Mouse (Mus musculus) adrenal gland, adult 2 months (tissue): Measurements from ENCODE around the gene Foxb2. TPM values are rescaled to one million over a fixed set of nuclear protein-coding genes. Genes with fewer than 3 reads are reported as not detected.
"Not testable (repeated sequence)": the region's sequence is repeated elsewhere in the genome, so short reads cannot be mapped to it uniquely, and the experiment has no call there.

Experiments
- DNase-seq: peaks from one replicate; pipeline ENCODE4 v3.0.0; 2021
- long read RNA-seq: library from polyadenylated mRNA; stranded (forward); transcript quantifications from one replicate; pipeline ENCODE4 v2.0.0, GENCODE M21; 2021
- polyA plus RNA-seq: library from polyadenylated mRNA; depleted of rRNA; stranded (reverse); fragments of >200 nt; gene quantifications from 2 replicates; pipeline ENCODE4 v1.2.3, GENCODE M21; 2012; rRNA removed
- total RNA-seq, 2 experiments: library from RNA; stranded (reverse); gene quantifications; 2 replicates each; pipeline ENCODE4 v1.2.3; 2021

Foxb2 gene
- total RNA-seq (not detected), polyA plus RNA-seq (not detected in 2 replicates)
- long read RNA-seq, result 0 reads

DNA sequence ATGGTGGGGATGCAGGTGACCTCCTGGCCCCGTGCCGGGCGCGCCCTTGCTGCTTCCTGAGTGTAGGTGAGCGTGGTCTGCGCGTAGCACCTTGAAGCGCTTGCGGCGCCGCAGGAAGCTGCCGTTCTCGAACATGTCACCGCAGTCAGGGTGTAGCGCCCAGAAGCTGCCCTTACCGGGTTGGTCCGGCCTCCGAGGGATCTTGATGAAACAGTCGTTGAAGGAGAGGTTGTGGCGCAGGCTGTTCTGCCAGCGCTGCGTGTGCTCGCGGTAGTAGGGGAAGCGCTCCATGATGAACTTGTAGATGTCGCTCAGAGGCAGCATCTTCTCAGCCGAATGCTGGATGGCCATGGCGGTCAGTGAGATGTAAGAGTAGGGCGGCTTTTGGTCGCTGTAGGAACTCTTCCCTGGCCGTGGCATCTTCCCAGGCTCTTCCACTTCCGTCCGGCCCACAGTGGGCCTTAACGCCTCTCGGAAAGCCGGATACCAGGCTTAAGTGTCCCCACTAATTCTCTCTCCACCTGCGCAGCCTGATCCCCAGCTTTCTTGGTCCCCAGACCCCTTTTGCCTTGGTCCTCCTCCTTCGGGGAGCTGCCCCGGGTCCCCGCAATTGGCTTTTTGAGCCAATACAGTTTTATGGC lies at the start of gene Foxb2:
Gene Foxb2 (minus strand): TSS at position 585 of the 641 bp plus-strand sequence.
- DNase-seq, result no peak

DNA sequence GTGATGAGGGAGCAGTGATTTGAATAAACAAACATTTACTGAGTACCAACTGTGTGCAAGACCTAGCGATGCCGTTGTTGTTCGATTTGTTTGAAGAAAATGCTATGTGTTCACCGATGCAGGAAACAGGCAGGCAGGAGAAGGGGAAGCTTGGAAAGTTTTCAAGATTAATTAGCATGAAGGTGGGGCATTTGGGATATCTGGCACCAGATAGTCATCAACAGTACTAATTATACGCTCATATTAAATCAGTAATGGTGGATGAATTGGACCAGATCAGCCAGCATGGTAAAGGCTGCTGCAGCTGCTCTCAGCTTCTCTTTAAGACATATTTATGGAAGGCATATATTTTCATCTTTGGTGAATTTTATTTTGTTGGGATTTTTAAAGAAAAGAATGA lies 37.9 kb upstream of the Foxb2 start:
- no peak for DNase-seq

DNA sequence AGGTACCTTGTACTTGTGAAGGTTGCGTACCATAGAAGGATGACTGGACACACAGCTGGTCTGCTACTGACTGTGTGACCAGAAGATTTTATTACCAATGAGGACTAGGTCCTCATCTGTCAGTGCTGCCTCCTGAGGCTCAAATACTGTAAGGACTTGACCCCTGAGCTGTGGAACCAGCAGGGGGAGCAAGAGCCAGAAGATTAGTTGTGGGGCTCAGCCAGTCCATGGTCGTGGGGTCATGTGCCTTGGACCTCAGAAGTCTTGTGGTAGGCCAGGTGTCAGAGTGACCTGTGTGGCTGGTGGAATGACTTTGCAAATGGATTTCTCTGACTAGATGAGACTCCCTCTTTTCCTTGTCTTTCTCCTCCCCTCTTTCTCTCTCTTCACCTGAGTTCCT lies 29.5 kb upstream of the Foxb2 start:
- peak; percentile 60 for DNase-seq

DNA sequence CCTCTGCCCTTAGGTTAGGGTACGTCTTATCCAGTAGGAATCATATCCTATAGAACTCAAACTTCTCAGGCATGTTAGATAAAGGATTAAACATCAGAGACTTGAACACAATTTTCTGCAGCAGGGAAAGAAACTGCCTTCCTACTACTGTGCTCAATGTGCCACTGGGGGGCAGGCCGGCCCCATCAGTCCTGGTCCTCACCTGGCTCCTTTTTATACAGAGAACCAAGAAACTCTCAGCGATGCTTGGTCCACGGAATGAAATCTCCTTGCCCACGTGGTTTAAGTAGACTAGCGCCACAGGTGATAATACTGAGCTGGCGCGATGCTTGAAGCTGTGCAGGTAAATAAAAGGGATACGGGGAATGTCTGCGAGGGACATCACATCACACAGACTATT lies 26.1 kb upstream of the Foxb2 start:
- no peak for DNase-seq

DNA sequence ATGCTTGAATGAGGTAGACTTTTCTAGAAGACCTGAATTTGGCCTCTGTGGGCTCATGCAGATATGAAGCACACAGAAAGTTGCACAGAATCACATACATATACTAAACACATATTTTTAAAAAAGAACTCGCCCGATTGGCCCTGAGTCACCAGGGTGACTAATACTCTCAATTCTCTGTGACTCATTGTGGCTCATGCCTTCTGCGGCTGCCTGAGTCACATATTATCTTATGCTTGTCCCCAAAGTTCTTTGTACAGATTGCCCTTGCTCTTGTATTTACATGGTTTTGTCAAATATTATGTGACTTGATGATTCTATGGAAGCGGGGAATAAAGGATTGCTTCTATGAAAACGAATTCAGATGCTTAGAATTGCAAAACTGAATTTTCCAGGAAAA lies 25.0 kb upstream of the Foxb2 start:
- peak; percentile 75 for DNase-seq

DNA sequence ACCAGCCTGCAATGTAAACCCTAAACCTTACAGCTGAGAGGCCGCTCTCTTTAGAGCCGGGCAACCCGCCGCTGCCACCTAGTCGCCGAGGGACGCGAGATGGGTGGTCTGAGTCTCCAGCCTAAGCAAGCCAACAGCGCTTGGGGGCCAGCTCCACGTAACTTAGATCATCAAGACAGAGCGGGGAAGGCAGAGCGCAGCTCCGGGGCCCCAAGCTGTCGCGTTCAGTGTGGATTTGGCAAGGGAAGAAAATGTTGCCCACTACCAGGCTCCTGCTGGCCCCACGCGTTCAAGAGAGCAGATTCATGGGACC lies 2.8 kb upstream of the Foxb2 start:
- no peak for DNase-seq

DNA sequence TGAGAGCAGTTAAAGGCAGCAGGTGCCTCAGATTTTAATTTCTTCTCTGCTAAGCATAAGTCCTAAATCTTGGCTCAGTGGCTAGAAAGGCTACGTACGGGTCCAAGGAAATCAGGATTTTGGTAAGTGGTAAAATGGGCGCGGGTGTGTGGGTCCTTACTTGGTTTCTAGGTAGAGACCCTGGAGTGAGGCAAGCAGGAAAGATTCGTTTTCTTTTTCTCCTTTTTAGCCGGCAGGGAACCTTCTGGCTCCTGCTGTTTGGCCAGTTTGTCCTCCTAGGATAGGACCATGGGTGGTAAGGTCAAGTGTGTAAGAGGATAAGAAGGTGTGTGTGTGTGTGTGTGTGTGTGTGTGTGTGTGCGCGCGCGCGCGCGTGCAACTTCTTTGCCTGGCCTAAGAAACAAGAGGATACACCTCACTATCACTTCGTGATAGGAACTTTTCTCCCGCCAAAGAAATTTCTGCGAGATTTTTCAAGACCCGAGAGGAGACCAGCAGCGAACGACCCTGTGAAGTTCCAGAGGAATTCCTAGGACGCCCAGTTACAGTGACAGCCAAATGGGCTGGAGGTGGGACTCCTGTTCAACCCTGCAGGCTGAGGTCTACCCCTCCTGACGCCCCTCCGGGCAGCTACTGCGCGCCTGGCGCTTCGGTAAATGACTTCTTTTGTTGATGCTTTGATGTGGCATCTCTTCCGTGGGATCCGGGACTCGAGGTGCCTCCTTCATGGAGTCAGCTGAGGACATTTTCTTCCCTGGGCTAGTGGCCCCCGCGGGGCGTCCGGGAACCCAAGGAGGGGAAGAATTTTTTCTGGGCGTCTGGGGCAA lies 2.2 kb upstream of the Foxb2 start:
- no peak for DNase-seq

DNA sequence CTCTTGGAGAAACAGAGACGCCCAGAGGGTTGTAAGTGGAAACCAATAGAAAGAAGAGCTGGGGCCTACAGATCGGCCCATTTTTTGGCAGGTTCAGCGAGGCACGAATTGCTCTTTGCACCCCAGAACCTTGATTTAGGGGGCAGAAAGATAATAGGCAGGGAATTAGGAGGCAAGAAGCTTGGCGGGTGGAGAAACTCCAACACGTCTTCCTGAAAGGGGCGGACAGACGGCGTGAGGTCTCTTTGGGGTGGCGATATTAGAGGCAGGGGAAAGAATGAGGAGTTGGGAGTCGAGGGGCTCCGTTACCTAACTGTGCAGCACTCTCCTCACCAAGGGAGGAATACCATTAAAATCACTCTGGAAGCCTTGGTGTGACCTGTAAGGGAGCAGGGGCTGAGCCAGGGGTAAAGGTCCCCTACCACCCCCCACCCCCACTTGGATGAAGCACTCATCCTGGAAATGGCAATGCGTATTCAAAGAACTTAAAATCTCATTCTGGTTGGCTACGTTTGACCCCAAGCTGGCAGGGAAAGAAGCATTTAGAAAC lies 1.5 kb upstream of the Foxb2 start:
- DNase-seq, result no peak

DNA sequence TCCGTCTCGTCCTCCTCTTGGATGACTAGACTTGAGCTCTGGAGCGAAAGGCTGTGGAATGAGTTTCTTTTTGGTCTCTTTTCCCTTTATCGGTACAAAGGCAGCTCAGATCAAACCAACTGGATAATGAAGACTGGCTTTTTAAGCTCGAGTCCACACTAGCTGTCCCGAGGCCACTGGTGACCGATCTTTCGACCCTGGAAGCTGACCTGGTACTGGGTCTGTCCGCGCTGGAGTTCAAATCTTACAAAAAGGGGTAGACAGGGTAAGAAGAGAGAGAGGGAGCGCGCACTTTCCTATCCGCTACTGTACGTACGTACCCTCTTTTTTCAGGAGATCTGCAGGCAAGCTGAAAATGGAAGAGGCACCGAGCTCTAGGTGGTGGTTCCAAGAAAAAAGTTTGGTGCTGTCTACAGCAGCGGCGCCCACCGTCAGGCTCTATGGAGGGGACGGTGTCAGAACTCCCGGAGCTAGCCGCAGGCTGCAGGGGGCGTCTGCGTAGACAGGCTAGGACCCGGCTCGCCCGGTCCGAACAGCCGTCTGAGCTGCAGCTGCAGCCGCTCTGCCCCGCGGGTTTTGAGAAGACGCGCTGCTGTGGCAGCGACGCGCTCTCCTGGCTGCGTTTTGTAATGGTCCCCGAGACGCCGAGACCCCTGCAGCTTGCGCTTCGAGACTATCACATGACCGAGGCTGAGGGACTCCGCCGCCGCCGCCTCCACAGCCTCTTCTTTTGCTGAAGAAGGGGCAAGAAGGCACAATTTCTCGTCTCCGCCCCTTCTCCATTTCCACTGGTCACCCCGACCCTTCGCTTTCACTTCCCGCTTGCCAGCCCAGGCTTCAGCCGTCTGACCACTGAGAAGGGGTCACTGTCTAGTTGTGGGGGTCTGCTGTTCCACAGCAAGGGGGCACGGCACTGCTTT lies 597 bp upstream of the Foxb2 start:
- DNase-seq, result no peak

DNA sequence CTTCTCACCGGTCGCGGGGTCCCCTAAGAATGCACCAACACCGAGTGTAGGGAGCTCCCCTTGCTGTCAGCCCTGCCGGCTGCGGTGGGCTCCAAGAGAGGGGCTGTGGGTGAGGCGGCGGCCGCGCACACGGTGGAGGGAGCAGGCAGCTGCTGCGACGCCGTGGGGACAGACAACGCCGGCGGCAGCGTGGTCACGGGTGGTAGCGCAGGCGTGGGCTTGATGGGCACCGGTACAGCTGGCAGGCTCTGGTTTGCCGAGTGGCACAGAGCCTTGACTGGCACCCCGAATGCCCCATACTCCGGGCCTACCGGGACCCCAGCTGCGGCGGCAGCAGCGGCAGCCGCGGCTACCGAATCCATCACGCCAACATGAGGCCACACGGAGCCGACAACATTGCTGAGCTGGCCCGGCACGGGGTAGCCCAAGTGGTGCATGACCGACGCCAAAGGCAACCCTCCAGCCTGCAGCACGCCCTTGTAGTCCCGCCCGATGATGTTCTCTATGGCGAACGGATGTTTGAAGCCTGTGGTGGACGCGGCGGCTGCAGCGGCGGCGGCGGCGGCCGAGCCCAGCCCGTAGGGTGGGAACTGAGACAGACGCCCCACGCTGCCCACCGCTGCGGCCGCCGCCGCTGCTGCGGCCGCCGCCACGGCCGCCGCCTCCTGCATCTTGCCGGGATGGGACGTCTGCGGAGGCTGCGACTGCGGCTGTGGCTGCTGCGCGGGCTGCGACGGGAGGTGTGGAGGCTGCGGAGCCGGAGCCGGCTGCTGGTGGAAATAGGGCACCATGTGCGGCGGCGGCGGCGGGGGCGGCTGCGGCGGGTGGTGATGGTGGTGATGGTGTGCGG lies 1.0 kb downstream of the Foxb2 start:
- DNase-seq, result peak; percentile 32

DNA sequence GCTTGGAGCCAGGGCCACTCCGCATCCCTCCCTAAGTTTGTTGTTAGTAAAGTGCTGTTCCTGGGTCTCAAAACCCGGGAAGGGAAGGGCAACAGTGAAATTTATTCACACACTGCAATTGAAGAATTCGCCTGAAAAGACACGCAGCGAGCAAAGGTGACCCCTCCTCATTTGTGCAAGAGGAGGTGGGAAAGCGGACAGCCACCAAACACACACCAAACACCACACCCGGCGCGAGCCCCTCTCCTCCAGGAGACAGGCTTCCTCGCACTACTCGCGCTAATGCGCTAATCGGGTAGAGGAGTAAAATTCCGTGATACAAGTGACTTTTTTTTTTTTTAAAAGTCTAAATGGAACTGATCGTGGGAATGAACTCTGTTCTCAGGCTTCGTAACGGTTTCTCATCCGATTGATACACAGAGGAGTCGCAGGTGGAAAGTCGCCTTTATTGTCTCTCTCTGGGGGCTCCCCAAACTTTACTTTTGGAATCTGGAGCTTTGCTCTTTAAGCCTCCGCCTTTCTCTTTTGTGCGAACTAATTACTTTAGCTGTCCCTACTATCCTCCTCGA lies 2.3 kb downstream of the Foxb2 start:
- DNase-seq, result peak; percentile 13

DNA sequence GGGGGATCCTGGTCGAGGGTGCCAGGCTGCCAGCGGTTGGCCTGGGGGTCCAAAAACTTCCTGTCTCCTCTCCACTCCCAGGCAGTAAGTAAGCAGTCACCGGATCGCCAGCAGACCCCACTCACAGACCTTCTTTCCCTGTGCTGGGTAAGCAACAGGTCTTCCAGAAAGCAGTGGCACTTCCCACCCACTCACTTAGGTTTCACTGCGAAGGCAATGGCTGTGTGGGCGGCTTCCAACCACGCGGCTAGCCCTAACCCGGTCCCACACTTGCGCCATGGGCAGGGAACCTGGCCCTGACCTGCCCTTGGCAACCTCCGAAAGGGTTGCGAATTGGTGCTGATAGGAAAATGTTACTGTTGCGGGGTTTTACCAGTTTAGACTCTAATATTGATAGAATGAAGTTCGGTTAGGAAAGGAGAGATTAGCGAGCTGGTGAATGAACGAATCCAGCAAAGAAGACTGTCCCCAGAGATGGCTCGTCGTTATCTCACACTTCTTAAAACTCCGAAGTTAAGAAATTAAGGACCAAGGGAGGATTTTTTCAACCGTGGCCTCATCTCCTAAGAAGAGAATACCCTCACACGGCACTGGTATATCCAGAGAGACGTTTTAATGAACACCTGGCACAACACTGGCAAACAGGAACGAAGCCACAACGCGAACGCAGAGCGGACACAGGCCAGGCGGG lies 3.0 kb downstream of the Foxb2 start:
- DNase-seq, result peak; percentile 30

DNA sequence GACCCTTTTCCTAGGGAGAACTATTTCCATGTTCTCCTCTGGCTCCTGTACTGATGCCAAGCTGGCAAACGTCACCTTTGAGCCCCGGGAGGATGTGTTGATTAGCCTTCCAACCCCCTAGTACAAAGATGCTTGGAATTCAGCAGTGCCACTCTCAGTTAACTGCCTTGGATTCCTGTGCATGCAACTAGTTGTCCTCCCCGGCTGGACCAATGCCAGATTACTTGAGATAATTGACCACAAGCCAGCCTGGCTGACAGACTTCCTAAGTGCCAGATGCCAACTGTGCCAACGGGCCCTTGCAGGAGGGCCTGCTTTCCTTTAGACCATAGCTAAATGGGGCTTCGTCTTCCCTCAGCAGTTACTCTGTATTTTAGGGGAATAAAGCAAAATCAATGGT lies 5.1 kb downstream of the Foxb2 start:
- DNase-seq, result peak; percentile 16

DNA sequence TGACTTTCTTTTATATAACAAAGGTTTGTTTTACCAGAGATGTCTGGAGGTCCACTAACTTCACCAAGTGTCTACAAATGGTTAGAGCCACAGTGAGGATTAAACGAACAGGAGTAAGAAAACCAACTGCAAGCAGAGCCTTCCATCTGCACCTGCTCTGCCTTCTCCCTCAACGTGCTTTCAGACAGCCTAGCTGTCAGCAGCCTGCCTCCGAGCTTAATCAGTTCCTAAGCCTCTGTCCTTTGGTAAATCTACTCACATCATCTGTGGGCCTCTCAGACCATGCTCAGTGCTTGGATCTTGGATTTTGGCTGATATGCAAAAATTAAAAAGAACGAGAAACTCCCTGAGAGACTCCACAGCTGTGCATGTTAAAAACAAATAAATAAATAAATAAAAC lies 15.0 kb downstream of the Foxb2 start:
- no peak for DNase-seq

DNA sequence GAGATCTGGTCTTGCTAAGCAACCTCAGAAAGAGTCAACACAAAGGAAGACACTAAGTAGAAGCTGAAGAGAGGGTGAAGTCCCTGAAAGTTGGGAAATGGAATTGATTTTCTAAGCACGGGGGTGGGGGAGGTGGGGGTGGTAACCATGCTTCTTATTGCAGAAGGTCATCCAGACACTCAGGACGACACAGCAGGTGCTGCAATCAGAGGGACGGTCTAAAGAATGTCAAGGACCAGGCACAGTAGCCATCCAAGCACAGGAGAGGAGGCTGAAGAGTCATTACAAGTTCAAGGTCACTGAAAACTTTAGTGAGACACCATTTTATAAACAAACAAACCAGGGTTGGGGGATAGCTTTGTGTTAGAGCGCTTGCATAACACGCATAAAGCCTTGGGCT lies 16.9 kb downstream of the Foxb2 start:
- DNase-seq, result no peak

DNA sequence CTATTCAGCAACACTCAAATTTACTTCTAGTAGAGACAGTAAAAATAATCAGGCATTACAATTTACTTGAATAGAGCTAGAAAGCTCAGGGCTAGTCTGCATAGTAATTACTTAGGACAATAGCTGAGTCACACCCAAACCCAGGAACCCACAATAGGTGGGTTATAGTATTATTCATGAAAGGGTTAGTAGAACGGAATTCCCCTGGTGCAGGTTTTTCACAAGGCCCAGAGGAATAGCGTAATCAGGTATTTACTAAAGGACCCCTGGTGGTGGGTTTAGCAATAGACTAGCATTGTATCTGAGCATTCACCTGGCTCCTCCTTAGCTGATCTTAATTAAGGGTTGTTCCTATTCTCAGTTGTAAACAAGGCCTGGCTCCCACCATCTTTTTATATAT lies 29.5 kb downstream of the Foxb2 start:
- not testable (repeated sequence) for DNase-seq

DNA sequence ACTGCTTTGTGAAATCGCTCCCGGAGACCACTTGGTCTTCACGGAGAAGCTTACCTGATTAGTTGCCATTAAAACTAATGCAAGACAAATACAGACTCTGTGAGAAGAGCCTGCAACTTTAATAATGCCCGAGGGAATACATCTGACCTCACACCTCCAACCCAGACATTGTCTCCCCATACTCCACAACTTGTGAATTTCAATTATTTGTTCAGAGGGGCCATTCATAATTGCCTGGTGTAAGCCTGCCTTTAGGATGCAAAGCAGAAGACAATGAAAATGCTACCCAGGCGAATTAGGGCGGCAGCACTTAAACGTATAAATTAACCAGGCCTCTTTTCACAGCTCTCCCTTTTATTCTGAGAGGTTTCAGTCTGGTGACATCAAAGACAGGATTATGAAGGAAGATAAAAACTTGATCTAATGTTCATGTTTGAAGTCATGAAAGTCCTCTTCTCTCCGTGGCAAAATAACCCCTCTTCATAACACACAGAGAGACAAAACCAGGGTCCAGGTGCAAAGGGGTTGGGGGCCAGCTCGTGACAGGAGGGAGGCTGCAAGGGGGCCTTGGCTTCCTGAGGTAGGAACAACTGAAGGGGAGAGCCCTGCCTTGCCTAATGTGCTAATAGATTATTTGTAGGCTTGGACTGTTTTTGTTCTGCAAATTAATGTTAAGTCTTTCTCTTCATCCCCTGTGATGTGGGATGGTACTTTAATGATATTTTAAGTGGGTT lies 31.9 kb downstream of the Foxb2 start:
- no peak for DNase-seq

DNA sequence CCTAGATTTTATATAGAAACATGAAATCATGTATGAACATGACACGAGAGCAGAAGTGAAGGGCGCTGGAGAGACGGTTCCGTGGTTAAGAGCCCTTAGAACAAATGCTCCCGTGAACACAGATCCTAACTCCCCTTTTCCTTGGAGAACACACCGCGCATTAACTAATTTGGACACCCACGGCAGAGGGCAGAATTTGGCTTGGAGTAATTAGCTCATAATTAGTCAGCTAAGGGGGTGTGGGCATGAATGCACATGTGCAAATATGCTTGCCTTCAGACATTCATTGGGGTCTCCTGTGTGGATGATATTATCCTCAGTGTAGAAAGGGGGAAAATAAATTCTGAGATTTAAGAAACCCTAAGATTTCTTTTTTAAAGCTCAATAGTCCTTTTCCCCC lies 32.6 kb downstream of the Foxb2 start:
- no peak for DNase-seq

DNA sequence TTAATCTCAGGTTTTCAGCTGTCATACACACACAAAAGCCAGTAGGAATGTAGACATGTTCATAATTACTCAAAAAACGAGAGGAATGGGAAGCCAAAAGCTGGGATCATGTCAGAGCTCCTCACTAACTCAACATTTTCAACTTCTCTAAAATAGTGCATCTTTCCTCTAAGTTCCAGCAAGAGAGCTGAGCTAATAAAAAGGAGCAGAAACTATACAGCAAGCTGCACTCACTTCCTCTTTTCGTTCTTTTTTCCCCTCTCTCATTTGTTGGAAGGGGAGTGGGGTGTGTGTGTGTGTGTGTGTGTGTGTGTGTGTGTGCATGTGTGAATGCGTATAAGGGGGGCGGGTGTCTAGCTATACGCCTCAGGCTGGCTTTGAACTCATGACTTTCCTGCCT lies 45.9 kb downstream of the Foxb2 start:
- DNase-seq, result no peak

DNA sequence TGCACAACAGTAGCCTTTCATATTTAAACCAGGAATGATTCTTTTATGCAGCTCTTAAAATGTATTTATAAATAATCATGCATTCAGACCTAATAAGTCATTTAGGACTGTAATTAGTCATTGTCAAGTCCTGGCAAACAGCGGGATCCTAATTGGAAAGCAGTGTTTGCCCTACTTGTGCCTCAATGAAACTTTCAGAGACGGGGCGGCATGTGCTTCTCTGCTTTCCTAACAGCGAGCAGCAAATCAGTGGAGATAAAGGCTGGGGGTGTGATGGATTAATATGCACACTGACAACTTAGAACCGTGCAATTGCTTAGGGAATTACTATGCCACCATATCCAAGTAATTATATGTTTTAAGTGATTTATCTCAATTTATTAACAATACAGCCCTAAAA lies 48.4 kb downstream of the Foxb2 start:
- no peak for DNase-seq
